Mouse (Mus musculus) G1E-ER4 (cell line): ENCODE measurements around the gene Ssty1. TPM values are rescaled to one million over a fixed set of nuclear protein-coding genes. Genes with fewer than 3 reads are reported as not detected.
"Not testable (repeated sequence)": the region's sequence is repeated elsewhere in the genome, so short reads cannot be mapped to it uniquely, and the experiment has no call there.

Source experiments
- GATA1 ChIP-seq: IDR thresholded peaks from one replicate; pipeline ENCODE4 v1.8.0; 2012; ENCODE audit warnings: low read length, inconsistent platforms
- polyA plus RNA-seq: library from polyadenylated mRNA; stranded (reverse); fragments of >175 nt; gene quantifications from 2 replicates; pipeline ENCODE4 v1.2.3, GENCODE M21; 2012

The Ssty1 gene
- not detected in 2 replicates for polyA plus RNA-seq

DNA sequence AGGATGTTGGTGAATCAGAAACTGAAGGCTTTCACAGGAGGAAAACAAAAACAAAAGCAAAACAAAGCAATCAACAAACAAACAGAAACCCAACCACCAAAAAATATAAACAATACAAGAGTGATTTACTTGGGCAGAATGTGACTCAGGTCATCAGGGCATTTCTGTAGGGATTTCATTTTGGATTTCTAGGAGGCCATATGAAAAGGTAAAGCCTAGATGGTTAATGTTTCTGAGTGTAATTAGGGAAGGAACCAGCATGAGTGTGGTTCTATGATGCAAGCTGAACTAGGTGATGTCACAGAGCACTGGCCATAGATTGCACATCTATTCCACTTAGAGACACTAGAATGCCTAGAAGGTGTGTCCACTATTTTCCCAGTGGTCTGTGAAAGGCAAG lies at the start of gene Ssty1:
Gene Ssty1 (plus strand): TSS at position 301 of the 400 bp plus-strand sequence.
- not testable (repeated sequence) for TF ChIP-seq GATA1

DNA sequence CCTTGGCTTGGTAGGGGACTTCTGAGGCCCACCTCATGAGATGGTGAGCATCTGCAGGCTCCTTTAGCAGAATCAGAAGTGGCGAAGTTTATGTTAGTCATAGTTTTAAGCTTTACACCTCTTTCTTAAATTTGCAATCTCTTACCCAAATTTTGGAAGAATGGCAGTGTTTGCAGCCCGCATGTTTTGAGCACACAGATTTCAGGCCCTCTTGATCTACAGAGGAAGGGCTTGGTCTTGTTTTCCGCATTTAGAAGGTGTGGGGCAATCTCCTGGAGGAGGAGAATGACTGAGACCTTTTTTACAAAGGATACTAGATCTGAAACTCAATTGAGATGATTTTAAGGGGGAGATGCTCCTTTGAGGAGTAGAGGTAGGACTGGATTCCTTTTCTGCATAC lies 27.2 kb upstream of the Ssty1 start, which contains the start of gene Gm21764:
Gene Gm21764 (minus strand): TSS at position 101 of the 400 bp plus-strand sequence.
- not testable (repeated sequence) for TF ChIP-seq GATA1

Other genes starting within 250 kb of the Ssty1 start
- gene Gm21904, start 242.8 kb upstream of the Ssty1 start, polyA plus RNA-seq = not detected in 2 replicates
- not detected in 2 replicates for gene Gm20772, start 214.4 kb upstream of the Ssty1 start, polyA plus RNA-seq
- gene Gm20831, start 214.4 kb upstream of the Ssty1 start, polyA plus RNA-seq = not detected in 2 replicates
- gene Srsy, start 151.8 kb upstream of the Ssty1 start, polyA plus RNA-seq = not detected in 2 replicates
- not detected in 2 replicates for gene Gm21764, start 27.3 kb upstream of the Ssty1 start, polyA plus RNA-seq